Mouse (Mus musculus) frontal cortex, postnatal 10 days (tissue): ENCODE measurements around the gene Gng8.

Experiments used
- DNase-seq, 2 experiments: peaks; one replicate each; pipeline ENCODE4 v3.0.0; 2022; ENCODE audit warnings: low spot score in 2 of 2, mixed read lengths in 1 of 2

Gene Gng8

DNA sequence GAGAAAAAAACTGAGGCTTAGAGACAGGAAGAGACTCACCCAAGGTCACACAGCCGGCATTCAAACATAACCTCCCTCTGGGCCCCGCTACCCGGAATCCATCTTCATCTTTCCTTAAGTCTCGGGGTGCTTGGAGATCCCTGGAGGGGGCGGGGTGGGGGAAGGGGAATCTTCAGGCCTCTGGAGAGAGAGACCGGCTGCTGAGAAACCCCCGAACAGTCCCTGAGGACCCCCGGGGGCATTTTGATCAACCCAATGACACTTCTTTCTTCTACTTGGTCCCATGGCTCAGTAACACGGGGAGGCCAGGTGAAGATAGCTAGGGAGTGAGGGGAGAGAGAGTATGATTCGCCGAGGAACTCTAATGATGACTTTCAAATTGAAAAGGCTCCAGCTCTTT, 15.6 kb upstream of the Gng8 start:
- no peak for DNase-seq

DNA sequence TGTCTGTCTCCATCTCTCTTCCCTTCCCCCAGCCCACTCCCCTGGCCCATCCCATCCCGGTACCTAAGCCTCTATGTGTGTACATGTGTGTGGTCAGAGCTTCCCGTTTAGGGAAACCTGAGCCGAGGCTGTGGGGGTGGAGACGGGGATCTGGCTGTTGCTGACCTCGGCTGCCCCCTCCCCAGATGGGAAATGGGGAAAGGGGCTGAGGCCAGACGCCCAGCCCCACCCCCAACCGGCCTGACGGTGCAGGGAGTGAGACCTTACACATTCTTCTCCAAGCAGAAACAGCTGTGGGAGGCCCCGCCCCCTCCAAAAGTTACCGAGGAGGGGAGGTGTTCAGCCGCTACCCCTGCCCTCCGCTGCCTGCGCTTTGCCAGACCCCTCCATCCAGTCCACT, 15.0 kb upstream of the Gng8 start:
- DNase-seq, result no peak

DNA sequence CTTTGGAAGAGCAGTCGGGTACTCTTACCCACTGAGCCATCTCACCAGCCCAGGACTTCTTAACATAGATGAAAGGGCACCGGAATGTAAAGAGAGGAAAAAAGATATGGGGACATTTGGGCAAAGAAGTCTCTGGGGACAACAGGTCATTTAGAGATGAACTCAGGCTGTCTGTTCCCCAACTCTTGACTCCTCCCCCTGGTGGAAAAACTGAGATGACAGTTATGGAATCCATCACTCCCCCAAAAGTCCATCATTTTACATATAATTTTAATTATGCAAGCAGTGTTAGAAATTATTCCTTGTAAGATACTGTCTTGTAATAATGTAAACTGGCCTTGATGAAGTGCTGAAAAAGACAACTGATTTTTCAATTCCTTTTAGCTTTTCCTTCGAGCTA, 13.9 kb upstream of the Gng8 start:
- no peak for DNase-seq

GRCm38 (mm10) chr7:16879796-16880547, 11.6 kb upstream of the Gng8 start:
- DNase-seq, result no peak

- DNase-seq, result no peak
Observed at GRCm38 (mm10) chr7:16880615-16881014, 11.0 kb upstream of the Gng8 start.

- DNase-seq, result no peak
Observed at GRCm38 (mm10) chr7:16883162-16883561, 8.4 kb upstream of the Gng8 start.

DNA sequence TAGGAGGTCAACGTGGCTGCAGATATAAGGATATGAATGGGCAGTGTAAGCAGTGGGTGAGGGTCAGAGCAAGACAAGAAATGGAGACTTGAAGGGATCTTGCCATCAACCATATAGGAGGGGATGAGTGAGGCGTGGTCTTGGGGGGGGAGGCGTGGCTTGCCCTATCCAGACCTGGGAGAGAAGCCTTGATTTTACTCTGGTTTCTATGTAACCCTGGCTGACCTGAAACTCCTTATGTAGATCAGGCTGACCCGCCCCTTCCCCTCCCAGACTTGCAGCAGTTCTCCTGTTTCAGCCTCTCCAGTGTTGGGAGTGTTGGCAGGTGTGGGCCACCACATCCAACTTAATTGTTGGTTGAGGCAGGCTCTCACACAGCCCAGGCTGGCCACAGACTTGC, 7.3 kb upstream of the Gng8 start:
- no peak for DNase-seq

GRCm38 (mm10) chr7:16885271-16885776, 6.3 kb upstream of the Gng8 start:
- no peak for DNase-seq

DNA sequence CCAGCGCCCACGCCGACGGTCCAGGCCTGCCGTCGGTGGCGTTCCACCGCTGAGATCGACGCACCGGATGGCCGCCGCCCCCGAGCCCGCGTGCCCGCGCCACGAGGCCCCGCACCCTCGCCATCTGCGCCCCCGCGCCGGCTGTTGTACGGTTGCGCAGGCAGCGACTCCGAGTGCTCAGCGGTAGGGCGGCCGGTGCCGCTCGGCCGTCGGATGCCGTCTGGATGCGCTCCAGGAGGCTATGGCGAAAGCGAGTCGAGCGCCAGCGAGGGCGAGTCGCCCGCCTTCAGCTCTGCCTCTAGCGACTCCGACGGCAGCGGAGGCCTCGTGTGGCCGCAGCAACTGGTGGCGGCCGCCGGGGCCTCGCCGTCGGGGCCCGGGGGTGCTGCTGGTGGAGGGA, 5.7 kb upstream of the Gng8 start:
- DNase-seq, result no peak

- DNase-seq, result no peak
Observed at GRCm38 (mm10) chr7:16890536-16890935, 1.1 kb upstream of the Gng8 start.

DNA sequence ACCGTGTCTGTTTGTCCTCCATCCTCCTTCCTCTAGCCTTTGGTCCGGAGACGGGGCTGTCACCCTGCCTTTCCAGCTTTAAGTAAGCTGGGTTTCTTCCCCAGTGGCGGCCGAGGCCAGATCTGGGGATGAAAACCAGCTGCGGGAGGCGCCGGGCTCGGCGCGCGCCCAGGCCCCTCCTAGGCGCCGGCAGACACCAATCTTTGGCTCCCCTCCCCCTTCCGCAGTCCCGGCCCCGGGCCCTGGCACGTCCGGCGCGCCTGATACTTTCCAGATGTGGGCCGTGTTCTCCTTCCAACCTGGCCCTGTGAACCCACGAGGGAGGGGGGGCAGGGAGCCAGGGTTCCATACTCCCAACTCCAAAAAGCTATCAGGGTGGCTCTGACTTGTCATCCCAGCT, 642 bp upstream of the Gng8 start:
- no peak for DNase-seq

- DNase-seq, result no peak
Observed at GRCm38 (mm10) chr7:16892352-16892730, 755 bp downstream of the Gng8 start.

GRCm38 (mm10) chr7:16893612-16894011, 2.0 kb downstream of the Gng8 start:
- DNase-seq, result no peak

DNA sequence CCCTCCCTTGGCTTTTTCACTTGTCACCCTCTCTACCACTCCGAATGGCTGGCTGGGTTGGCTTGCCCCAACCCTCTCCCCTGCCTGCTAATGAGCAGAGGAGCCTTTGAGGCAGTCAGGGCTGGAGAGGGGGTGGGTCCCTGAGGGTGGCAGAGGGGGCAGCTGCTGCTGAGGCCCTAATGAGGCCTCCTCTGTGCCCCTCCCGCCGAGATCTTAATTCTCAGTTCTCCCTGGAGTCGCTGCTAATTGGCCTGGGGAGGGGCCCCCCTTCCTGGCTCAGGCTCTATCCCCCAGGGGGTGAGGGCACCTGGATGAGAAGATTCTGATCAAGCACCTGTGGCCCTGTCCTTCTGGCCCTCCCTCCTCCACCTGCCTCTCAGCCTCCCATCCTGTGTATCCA, 2.7 kb downstream of the Gng8 start:
- DNase-seq, result no peak

GRCm38 (mm10) chr7:16895000-16895399, 3.4 kb downstream of the Gng8 start:
- DNase-seq, result peak in 1 of 2 experiments; percentile 70

GRCm38 (mm10) chr7:16895511-16895910, 3.9 kb downstream of the Gng8 start:
- DNase-seq, result no peak

DNA sequence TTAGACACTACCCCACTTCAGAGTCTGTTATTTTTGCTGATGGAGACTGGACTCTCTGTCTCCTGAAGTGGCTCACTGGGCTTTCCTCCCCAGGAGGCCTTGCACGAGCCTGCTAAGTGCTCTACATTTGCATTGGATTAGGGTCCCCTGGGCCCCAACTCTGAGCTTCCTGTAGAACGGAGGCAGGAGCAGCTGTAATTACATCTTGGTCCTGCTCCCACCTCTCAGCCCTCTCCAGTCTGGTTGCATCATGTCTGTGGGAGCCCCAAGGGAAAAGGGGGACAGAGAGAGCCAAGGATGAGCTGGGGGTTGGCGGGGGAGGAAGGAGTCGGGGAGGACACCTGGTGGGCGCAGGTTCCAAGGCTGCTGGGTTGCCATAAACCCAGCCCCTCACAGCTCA, 8.9 kb downstream of the Gng8 start:
- no peak for DNase-seq

GRCm38 (mm10) chr7:16903439-16903955, 11.9 kb downstream of the Gng8 start:
- DNase-seq, result no peak

GRCm38 (mm10) chr7:16904120-16904675, 12.6 kb downstream of the Gng8 start:
- DNase-seq, result no peak

- DNase-seq, result no peak
Observed at GRCm38 (mm10) chr7:16905491-16906021, 14.0 kb downstream of the Gng8 start.

- no peak for DNase-seq
Observed at GRCm38 (mm10) chr7:16906281-16906680, 14.7 kb downstream of the Gng8 start, which contains the start of gene Ptgir. Ptgir (plus strand) TSS chr7:16906490.

GRCm38 (mm10) chr7:16906889-16907559, 15.4 kb downstream of the Gng8 start:
- DNase-seq, result no peak
